Mouse (Mus musculus): ENCODE measurements around the gene Fam189b.

Gene Fam189b

DNA sequence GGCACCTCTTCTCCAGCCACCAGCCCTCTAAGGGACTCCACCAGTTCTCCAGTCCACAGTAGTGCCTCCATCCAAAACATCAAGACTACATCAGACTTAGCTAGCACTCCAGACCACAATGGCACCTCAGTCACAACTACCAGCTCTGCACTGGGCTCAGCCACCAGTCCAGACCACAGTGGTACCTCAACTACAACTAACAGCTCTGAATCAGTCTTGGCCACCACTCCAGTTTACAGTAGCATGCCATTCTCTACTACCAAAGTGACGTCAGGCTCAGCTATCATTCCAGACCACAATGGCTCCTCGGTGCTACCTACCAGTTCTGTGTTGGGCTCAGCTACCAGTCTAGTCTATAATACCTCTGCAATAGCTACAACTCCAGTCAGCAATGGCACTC lies 47.6 kb downstream of the Fam189b start:
- DNase-seq: no peak

DNA sequence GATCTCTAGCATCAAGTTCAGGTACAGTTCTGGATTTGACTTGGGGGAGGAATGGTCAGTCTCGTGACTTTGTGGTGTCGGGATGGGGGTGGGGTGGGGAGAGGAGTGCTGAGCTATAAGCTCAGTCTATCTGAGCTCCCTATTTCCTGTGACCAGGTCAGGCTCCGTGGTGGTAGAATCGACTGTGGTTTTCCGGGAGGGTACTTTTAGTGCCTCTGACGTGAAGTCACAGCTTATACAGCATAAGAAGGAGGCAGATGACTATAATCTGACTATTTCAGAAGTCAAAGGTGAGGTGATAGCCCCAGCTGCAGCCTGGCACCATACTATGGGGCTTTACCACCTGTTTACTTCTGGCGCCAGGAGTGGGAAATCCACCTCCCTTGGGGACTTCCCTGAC lies 48.4 kb downstream of the Fam189b start:
- DNase-seq: no peak

DNA sequence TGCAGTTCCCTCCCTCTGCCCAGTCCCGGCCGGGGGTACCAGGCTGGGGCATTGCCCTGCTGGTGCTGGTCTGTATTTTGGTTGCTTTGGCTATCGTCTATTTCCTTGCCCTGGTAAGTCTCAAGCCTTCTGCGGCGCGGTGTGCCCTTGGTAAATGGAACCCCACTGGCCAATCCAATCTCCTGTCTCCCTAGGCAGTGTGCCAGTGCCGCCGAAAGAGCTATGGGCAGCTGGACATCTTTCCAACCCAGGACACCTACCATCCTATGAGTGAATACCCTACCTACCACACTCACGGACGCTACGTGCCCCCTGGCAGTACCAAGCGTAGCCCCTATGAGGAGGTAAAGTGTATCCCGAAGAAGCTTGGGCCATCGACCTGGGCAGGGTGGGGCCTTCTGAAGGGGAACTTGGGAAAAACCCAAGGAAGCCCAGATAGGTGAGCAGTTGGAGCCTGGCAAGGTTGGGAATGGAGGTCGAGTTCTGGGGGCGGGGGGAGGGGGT lies 48.9 kb downstream of the Fam189b start:
- DNase-seq: no peak

DNA sequence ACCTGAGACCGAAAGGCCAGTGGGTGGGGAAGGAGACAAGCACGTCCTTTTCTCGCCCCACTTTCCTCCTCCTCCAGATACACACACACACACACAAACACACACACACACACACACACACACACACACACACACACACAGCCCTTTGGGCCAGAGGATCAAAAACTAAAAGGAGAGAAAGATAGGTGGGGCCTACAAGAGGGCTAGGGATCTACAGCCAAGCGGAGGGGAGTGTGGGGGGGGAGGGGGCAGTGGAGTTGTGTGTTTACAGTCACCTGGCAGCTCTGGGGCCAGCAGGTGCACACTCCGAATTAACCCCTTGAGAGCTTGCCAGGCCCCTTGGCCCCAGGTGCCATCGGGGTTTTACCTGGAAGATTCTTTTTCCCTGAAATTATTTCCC lies 49.7 kb downstream of the Fam189b start:
- no peak for DNase-seq

DNA sequence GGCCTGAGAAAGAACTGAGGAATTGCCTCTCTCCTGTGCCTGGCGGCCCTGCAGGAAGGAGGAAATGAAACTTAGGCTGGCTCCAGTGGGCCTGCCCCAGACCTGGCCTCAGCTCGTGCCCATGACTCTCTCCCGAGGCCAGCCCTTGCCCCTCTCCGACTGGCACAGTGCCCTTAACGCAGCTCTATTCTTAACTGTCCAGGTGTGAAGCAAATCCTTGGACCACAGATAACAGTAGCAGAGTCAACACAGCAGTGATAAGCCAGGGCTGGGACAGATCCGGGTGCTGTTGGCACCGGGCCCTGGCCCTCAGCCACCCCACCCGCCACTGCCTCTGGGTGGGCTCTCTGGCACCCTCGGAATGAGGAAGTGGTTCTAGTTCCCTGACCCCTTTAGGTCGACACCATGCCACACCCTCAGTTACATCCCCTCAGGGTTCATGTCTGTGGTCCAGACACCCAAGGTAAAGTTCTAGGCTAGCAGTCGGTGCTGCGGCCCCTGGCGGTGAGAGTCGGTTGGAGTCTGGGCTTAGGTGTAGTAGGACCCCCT lies 50.7 kb downstream of the Fam189b start:
- DNase-seq: no peak

DNA sequence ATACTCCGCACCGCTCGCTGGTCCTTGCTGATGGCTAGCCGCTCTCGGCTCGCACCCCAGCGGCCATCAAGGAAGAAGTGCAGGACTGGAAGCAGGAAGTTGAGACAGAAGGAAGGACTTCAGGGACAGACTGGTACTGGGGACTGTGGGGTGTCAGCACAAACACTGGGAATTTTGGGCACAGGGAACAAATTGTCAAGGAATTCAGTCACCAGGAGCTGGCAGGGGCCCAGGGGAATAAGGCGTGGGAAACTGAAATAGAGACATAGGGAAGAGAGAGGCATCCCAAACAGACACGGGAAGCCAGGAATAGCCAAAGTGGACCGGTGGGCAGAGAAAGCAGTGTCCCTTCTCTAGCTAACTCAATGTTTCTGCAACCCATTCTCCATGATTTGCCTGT lies 53.6 kb downstream of the Fam189b start:
- no peak for DNase-seq

DNA sequence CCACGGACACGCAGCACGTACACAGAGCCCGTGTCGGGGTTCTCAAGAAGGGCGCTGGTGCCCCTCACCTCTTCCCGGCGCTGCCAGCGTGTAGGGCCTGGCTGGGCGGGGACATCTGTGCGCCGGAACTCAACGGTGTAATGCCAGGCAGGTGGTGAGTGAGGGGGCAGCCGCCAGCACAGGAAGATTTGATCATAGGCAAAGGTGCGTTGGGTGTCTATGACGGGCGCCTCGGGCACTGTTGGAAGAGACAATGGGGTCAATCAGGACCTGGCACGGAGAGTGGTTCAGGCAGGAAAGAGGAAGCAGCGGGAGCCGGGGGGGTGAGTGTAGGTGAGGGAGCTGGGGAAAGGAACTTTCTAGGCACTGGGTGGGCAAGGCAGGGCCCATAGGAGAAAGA lies 54.7 kb downstream of the Fam189b start:
- DNase-seq: no peak

DNA sequence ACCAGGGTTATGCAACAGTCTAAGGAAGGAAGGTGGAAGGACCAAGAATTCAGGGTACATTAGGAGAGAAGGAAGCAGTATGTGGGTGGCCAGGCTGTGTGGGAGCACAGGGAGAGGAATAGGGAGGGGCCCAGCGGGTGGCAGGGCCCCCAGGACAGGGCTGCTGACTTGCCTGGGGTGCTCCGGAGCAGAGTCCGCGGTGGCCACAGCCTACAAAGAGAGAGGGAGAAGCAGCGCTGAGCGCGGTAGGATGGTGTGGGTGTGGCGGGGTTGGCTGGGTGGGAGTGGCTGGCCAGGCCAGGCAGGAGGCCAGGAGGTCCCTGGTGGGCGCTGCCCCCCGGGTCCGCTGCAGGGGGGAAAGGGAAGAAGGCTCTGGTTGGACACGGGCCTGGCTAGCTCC lies 55.6 kb downstream of the Fam189b start:
- no peak for DNase-seq

Measured in cerebellum, postnatal 36 days (tissue).